Mouse (Mus musculus) neural tube, embryonic 13.5 days (tissue): ENCODE measurements around the gene Chad. TPM values are rescaled to one million over a fixed set of nuclear protein-coding genes. Genes with fewer than 3 reads are reported as not detected.

Experiments
- ATAC-seq: fragments of 200-750 bp; cut with Nextera tagmentation; 2 replicates; pipeline ENCODE4 v1.8.0; 2017; ENCODE audit warnings: low read depth, mild to moderate bottlenecking, moderate TSS enrichment, moderate library complexity
- H3K27ac ChIP-seq: fragments of 300-500 bp; sonication (generic); replicated peaks from 2 replicates; pipeline ENCODE4 v1.5.1; 2015; ENCODE audit warnings: moderate library complexity, mild to moderate bottlenecking, inconsistent platforms
- H3K27me3 ChIP-seq: fragments of 300-500 bp; sonication (generic); 2 replicates; pipeline ENCODE4 v1.6.1; 2015; ENCODE audit warnings: mild to moderate bottlenecking, inconsistent platforms
- H3K36me3 ChIP-seq: fragments of 300-500 bp; sonication (generic); 2 replicates; pipeline ENCODE4 v1.6.1; 2015; ENCODE audit warnings: mild to moderate bottlenecking, inconsistent platforms
- H3K4me1 ChIP-seq: fragments of 300-500 bp; sonication (generic); replicated peaks from 2 replicates; pipeline ENCODE4 v1.6.1; 2015; ENCODE audit warnings: inconsistent platforms
- H3K4me2 ChIP-seq: fragments of 300-500 bp; sonication (generic); 2 replicates; pipeline ENCODE4 v1.6.1; 2015; ENCODE audit warnings: inconsistent platforms, mild to moderate bottlenecking, moderate library complexity
- H3K4me3 ChIP-seq: fragments of 300-500 bp; sonication (generic); 2 replicates; pipeline ENCODE4 v1.5.1; 2015; ENCODE audit warnings: mild to moderate bottlenecking, inconsistent platforms
- H3K9ac ChIP-seq: fragments of 300-500 bp; sonication (generic); 2 replicates; pipeline ENCODE4 v1.6.1; 2015; ENCODE audit warnings: moderate library complexity, mild to moderate bottlenecking, inconsistent platforms
- H3K9me3 ChIP-seq: fragments of 300-500 bp; sonication (generic); 2 replicates; pipeline ENCODE4 v1.6.1; 2016; ENCODE audit warnings: inconsistent platforms
- WGBS: fragments of 180-500 bp; shearing (Covaris S2); methylation state at CpG from one replicate; pipeline ENCODE4 v1.1.7; 2015; 5-methylcytosine and 5-hydroxymethylcytosine counted together
- polyA plus RNA-seq: library from polyadenylated mRNA; unstranded; fragments of >200 nt; fragmentation: Nextera tagmentation; extraction: Ambion mirVana; gene quantifications from 2 replicates; pipeline ENCODE4 v1.2.1, GENCODE M21; 2015

Chad gene
- polyA plus RNA-seq, 1 experiment from 2014 or later: 0.45 TPM

- 93% methylated on average over 5 of the region's 5 CpGs for WGBS
- ATAC-seq: no peak
- Histone ChIP-seq H3K27ac (no peak overlapping the region), H3K36me3 (no peaks in the 10 kb centered on the region), H3K27me3 (no peaks in the 10 kb centered on the region), H3K4me2 (no peak overlapping the region), H3K4me1 (peaks cover 8% of the 10 kb centered on the region), H3K9me3 (no peaks in the 10 kb centered on the region), H3K9ac (no peak overlapping the region), H3K4me3 (no peak overlapping the region)
These were observed 18.5 kb upstream of the Chad start for GRCm38 (mm10) chr11:94546381-94546780.

- 93% methylated on average over 6 of the region's 6 CpGs for WGBS
- H3K9ac ChIP-seq: no peak overlapping the region
- H3K36me3 ChIP-seq: no peaks in the 10 kb centered on the region
- no peaks in the 10 kb centered on the region for H3K9me3 ChIP-seq
- no peak overlapping the region for H3K4me2 ChIP-seq
- H3K27me3 ChIP-seq: no peaks in the 10 kb centered on the region
- H3K27ac ChIP-seq: no peak overlapping the region
- H3K4me3 ChIP-seq: no peak overlapping the region
- peaks cover 8% of the 10 kb centered on the region for H3K4me1 ChIP-seq
- no peak for ATAC-seq
These were observed 17.6 kb upstream of the Chad start for GRCm38 (mm10) chr11:94547271-94547670.

DNA sequence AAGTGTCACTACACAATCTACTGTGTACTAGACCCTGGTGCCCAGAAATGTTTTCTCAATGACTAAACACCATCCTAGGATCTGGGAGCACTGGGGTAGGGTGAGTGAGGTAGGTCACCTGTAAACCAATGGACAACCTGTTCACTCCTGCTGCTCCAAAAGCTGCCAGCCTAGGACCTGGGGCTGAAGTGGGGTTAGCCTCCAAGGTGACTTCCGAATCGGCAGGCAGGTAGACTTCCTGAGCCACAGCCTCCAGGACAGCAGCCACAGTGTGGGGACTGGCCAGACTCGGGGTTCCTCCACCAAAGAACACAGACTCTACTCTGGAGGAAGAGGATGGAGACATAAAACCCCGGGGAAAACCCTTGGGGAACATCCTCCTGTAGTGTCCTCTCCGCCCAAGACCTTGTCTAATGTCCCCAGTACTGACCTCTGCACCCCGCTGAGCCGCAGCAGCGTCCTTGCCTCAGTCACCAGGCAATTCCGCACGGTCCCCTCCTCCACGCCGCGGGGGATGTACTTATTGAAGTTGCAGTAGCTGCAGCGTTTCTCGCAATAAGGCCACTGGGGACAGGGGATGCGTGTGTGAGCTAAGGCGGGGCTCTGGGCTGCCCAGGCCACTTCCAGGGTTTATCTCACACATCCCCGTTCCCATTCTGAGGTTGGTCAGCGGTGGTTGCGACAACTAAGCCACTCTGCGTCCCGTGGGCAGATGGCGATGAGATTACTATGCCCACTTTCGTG, 16.6 kb upstream of the Chad start:
- Histone ChIP-seq H3K9me3 (no peaks in the 10 kb centered on the region), H3K4me3 (peak overlapping the region; percentile 59), H3K4me1 (peaks cover 8% of the 10 kb centered on the region), H3K27ac (peak overlapping the region; percentile 93), H3K4me2 (peak overlapping the region; percentile 85), H3K9ac (peak overlapping the region; percentile 77), H3K27me3 (no peaks in the 10 kb centered on the region), H3K36me3 (no peaks in the 10 kb centered on the region)
- 10% methylated on average over 24 of the region's 24 CpGs for WGBS
- peak; percentile 57 for ATAC-seq

GRCm38 (mm10) chr11:94548888-94549690, 15.8 kb upstream of the Chad start, which contains the start of gene Rsad1:
Rsad1 (minus strand) TSS chr11:94549255.
- H3K4me1 ChIP-seq: peaks cover 8% of the 10 kb centered on the region

GRCm38 (mm10) chr11:94549691-94550441, 15.0 kb upstream of the Chad start:
- Histone ChIP-seq H3K4me2 (0 out of 2 replicates have a peak overlapping the region, but pooled peaks have one; percentile 85), H3K27ac (peak overlapping the region; percentile 93; the same call in 1 of the 2 replicates), H3K4me3 (no peak overlapping the region), H3K27me3 (no peaks in the 10 kb centered on the region), H3K36me3 (no peaks in the 10 kb centered on the region), H3K4me1 (peaks cover 8% of the 10 kb centered on the region), H3K9me3 (no peaks in the 10 kb centered on the region), H3K9ac (0 out of 2 replicates have a peak overlapping the region, but pooled peaks have one; percentile 77)
- no peak for ATAC-seq
- 76% methylated on average over 10 of the region's 10 CpGs for WGBS

More at GRCm38 (mm10) chr11:94548888-94549690, 15.8 kb upstream of the Chad start, which contains the start of gene Rsad1:
- Histone ChIP-seq H3K36me3 (no peaks in the 10 kb centered on the region), H3K27me3 (no peaks in the 10 kb centered on the region), H3K9me3 (no peaks in the 10 kb centered on the region), H3K4me3 (peak within 1 kb of the TSS; percentile 59), H3K4me2 (peak within 1 kb of the TSS; percentile 85), H3K27ac (peak within 1 kb of the TSS; percentile 93), H3K9ac (peak within 1 kb of the TSS; percentile 77)
- 5% methylated on average over 49 of the region's 49 CpGs for WGBS
- ATAC-seq: peak; percentile 89

- no peaks in the 10 kb centered on the region for H3K9me3 ChIP-seq
- WGBS: 82% methylated on average over 5 of the region's 5 CpGs
These were observed 14.5 kb upstream of the Chad start for GRCm38 (mm10) chr11:94550442-94550744.

GRCm38 (mm10) chr11:94558226-94558625, 6.6 kb upstream of the Chad start:
- H3K4me1 ChIP-seq: no peaks in the 10 kb centered on the region
- no peaks in the 10 kb centered on the region for H3K36me3 ChIP-seq
- no peak overlapping the region for H3K4me3 ChIP-seq
- no peaks in the 10 kb centered on the region for H3K9me3 ChIP-seq
- H3K9ac ChIP-seq: no peak overlapping the region
- ATAC-seq: no peak
- no peak overlapping the region for H3K27ac ChIP-seq
- 82% methylated on average over 3 of the region's 3 CpGs for WGBS
- H3K4me2 ChIP-seq: no peak overlapping the region
- H3K27me3 ChIP-seq: 0 out of 2 replicates have a peak, but pooled peaks cover under 1% of the 10 kb centered on the region

More at GRCm38 (mm10) chr11:94550442-94550744, 14.5 kb upstream of the Chad start:
- no peak for ATAC-seq
- no peaks in the 10 kb centered on the region for H3K36me3 ChIP-seq
- H3K4me3 ChIP-seq: no peak overlapping the region
- no peak overlapping the region for H3K4me2 ChIP-seq
- peaks cover 8% of the 10 kb centered on the region for H3K4me1 ChIP-seq
- H3K9ac ChIP-seq: no peak overlapping the region
- no peaks in the 10 kb centered on the region for H3K27me3 ChIP-seq
- H3K27ac ChIP-seq: no peak overlapping the region

DNA sequence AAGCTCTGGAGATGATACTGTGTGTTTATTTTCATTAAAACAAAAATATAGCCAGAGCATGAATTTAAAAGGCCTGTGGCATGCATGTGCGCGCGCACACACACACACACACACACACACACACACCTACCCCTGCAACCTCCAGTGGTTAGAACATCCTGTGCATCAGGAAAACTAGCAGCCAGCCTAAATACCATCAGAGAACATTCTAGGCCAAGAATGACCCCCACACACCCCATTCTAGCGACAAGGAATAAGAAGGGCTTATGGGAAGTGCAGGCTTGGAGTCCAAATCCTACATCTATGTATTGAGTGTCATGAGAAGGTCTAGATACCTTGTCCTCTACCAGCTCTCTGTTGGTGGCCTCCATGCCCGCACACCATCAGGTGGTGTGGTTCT, 1.5 kb upstream of the Chad start:
- WGBS: 93% methylated on average over 5 of the region's 5 CpGs

GRCm38 (mm10) chr11:94563821-94564220, 1.0 kb upstream of the Chad start:
- ATAC-seq: 0 out of 2 replicates have a peak, but pooled peaks have one; percentile 29
- WGBS: 66% methylated on average over 5 of the region's 5 CpGs
- Histone ChIP-seq H3K27me3 (peaks cover 35% of the 10 kb centered on the region), H3K9me3 (no peaks in the 10 kb centered on the region), H3K4me1 (peaks cover 17% of the 10 kb centered on the region), H3K27ac (no peak overlapping the region), H3K36me3 (no peaks in the 10 kb centered on the region), H3K4me3 (no peak overlapping the region), H3K9ac (no peak overlapping the region), H3K4me2 (no peak overlapping the region; the same call in 1 of the 2 replicates)

More for the DNA sequence above, 1.5 kb upstream of the Chad start:
- Histone ChIP-seq H3K9me3 (no peaks in the 10 kb centered on the region), H3K9ac (no peak overlapping the region), H3K27ac (no peak overlapping the region), H3K4me1 (peaks cover 17% of the 10 kb centered on the region), H3K4me2 (no peak overlapping the region), H3K4me3 (no peak overlapping the region), H3K36me3 (no peaks in the 10 kb centered on the region), H3K27me3 (peaks cover 35% of the 10 kb centered on the region)
- ATAC-seq: no peak

GRCm38 (mm10) chr11:94565151-94565479, 268 bp downstream of the Chad start:
- Histone ChIP-seq H3K4me2 (peak overlapping the region; percentile 47), H3K9ac (no peak overlapping the region), H3K4me1 (peaks cover 18% of the 10 kb centered on the region), H3K27ac (no peak overlapping the region), H3K36me3 (no peaks in the 10 kb centered on the region), H3K9me3 (no peaks in the 10 kb centered on the region), H3K27me3 (peaks cover 35% of the 10 kb centered on the region), H3K4me3 (peak overlapping the region; percentile 25)
- ATAC-seq: no peak
- 13% methylated on average over 16 of the region's 16 CpGs for WGBS

DNA sequence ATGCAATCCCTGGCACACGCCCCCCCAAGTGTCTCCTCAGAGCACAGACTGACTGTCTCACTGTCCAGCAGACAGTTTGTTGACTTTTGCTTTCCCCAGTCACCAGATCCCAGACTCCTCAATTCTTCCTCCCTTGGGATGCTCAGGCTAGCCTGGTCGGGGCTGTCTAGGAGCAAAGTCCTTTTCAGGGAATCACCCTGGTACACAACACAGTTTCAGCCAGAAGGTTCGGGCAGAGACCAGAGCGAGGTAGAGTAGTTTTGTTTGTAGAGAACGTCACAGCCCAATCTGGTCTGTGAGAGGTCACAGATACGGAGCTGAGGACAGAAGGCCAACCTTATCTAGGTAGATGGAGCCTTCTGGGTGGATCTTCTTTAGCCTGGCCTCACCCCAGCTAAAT, 1.7 kb downstream of the Chad start:
- peaks cover 30% of the 10 kb centered on the region for H3K4me1 ChIP-seq
- H3K9ac ChIP-seq: no peak overlapping the region
- H3K9me3 ChIP-seq: no peaks in the 10 kb centered on the region
- no peak for ATAC-seq
- H3K4me2 ChIP-seq: no peak overlapping the region
- H3K36me3 ChIP-seq: no peaks in the 10 kb centered on the region
- WGBS: 82% methylated on average over 6 of the region's 6 CpGs
- H3K4me3 ChIP-seq: no peak overlapping the region
- peaks cover 35% of the 10 kb centered on the region for H3K27me3 ChIP-seq
- no peak overlapping the region for H3K27ac ChIP-seq

GRCm38 (mm10) chr11:94567326-94567725, 2.5 kb downstream of the Chad start:
- Histone ChIP-seq H3K4me3 (no peak overlapping the region), H3K27ac (no peak overlapping the region)
- 88% methylated on average over 7 of the region's 7 CpGs for WGBS

More at GRCm38 (mm10) chr11:94567326-94567725, 2.5 kb downstream of the Chad start:
- Histone ChIP-seq H3K9me3 (no peaks in the 10 kb centered on the region), H3K4me1 (peaks cover 30% of the 10 kb centered on the region), H3K27me3 (peaks cover 35% of the 10 kb centered on the region), H3K9ac (no peak overlapping the region), H3K36me3 (no peaks in the 10 kb centered on the region), H3K4me2 (no peak overlapping the region)
- ATAC-seq: no peak
